Mouse (Mus musculus) layer of hippocampus, adult 2 months (tissue): ENCODE data around the gene Klk1b1. TPM values are rescaled to one million over a fixed set of nuclear protein-coding genes. Genes with fewer than 3 reads are reported as not detected.
"Not testable (repeated sequence)": the region's sequence is repeated elsewhere in the genome, so short reads cannot be mapped to it uniquely, and the experiment has no call there.

Experiments
- DNase-seq, 2 experiments: peaks; one replicate each; pipeline ENCODE4 v3.0.0; 2022; ENCODE audit warnings: low spot score in 2 of 2
- H3K27ac ChIP-seq: fragments of 200-600 bp; 2 replicates; pipeline ENCODE4 v1.8.1; 2022
- H3K4me3 ChIP-seq: fragments of 200-600 bp; 2 replicates; pipeline ENCODE4 v1.8.1; 2022; ENCODE audit warnings: mild to moderate bottlenecking
- CTCF ChIP-seq: fragments of 200-600 bp; conservative IDR thresholded peaks from 2 replicates; pipeline ENCODE4 v1.8.1; 2022; ENCODE audit warnings: antibody characterized with exemption, mild to moderate bottlenecking, moderate library complexity
- total RNA-seq, 2 experiments: library from RNA; stranded (reverse); gene quantifications; 2 replicates each; pipeline ENCODE4 v1.2.3; 2021

The Klk1b1 gene
- total RNA-seq, 2 experiments from 2014 or later = not detected

DNA sequence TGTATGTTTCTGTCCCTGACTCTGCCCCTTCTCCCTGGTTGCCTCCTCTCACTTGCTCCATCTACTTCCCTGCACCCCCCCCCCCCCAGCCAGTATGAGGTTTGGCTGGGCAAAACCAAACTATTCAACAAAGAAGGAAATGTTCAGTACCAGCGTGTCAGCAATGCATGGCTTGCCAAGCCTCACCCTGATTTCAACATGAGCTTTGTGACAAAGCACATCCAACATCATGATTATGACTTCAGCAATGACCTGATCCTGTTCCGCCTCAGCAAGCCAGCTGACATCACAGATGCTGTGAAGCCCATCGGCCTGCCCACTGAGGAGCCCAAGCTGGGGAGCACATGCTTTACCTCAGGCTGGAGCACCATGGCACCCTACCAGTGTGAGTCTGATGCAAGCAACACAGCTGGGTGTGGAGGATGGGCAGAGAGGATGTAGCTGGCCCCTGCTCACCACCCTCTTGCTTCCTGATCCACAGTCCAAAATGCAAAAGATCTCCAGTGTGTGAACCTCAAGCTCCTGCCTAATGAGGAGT is 21.8 kb upstream of the Klk1b1 start:
- no peak for DNase-seq
- TF ChIP-seq CTCF = no peak
- Histone ChIP-seq H3K4me3 (no peak overlapping the region), H3K27ac (no peak overlapping the region)

DNA sequence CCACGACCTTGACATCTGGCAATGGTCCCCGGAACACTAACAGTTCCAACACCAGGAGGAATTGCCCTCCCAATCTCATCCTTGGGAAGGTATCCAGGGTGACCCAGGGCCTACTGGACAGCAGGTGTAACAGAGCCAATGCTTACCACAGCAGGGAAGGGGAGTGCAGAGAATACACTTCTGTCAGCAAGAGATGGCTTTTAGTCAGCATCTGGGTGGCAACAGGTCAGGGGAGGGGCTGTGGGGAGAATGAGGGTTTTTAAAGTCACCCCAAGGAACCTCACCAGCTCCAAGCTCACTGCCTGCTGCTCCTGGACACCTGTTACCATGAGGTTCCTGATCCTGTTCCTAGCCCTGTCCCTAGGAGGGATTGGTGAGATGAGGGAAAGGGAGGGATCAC is 16.2 kb upstream of the Klk1b1 start, which contains the start of gene Klk1b8:
Klk1b8 (plus strand) TSS at position 301 of the 400 bp plus-strand sequence.
- no peak within 1 kb of the TSS for H3K4me3 ChIP-seq

DNA sequence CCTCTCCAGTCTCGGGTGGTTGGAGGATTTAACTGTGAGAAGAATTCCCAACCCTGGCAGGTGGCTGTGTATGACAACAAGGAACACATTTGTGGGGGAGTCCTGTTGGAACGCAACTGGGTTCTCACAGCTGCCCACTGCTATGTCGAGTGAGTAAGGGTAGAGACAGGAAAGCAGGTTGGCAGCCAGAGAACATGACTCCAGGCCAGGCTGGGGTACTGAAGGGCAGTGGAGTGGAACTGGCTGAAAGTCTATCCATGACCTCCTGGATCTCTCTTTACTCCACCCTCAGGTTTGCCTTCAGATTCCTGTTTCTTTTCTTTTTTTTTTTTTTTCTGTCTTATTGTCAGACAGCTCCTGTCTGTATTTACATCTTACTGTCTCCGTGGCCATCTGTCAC is 13.8 kb upstream of the Klk1b1 start:
- no peak for TF ChIP-seq CTCF
- peak; percentile 21 to 31 for DNase-seq
- Histone ChIP-seq H3K4me3 (no peak overlapping the region), H3K27ac (no peak overlapping the region)

More for the DNA sequence above, 16.2 kb upstream of the Klk1b1 start, which contains the start of gene Klk1b8:
- no peak within 1 kb of the TSS for H3K27ac ChIP-seq
- no peak for TF ChIP-seq CTCF
- no peak for DNase-seq

DNA sequence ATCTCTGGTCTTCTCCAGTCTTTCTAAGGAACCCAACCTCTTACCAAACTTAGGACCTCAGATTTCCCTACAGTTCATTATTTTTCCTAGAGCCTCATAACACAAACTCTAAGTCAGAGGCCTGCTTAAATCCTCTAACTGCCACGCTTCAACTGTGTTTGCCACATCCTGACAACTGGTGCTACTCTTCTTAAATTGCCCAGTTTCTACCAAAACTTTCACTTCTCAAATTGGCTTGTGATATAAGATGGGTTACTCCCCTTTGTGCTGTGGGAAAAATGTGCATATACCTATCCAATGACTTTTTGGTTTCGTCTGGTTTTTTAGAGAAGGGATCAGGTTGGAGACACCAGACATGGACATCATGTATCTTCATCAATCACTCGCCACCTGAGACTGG is 507 bp downstream of the Klk1b1 start:
- no peak for TF ChIP-seq CTCF
- no peak overlapping the region for H3K27ac ChIP-seq
- no peak for DNase-seq
- no peak overlapping the region for H3K4me3 ChIP-seq

DNA sequence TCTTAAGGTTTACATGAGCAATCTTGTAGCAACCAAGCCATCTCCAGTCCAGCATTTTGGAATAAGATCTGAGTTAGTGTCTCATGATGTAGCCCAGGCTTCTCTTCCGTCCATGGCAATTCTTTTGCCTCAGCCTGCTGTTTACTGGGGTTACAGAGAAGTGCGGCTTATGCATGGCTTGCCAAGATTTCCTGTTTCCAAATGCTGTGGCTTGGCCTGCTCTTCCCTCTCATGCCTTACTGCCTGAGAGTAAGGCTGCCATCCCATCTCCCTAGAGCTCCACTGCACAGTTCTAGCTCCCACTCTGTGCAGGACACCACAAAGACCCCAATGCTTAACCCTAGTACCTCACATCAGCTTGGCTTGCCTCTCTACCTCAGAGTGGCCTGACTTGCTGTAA is 1.1 kb downstream of the Klk1b1 start:
- DNase-seq = no peak
- no peak overlapping the region for H3K27ac ChIP-seq
- no peak for TF ChIP-seq CTCF
- H3K4me3 ChIP-seq = no peak overlapping the region

DNA sequence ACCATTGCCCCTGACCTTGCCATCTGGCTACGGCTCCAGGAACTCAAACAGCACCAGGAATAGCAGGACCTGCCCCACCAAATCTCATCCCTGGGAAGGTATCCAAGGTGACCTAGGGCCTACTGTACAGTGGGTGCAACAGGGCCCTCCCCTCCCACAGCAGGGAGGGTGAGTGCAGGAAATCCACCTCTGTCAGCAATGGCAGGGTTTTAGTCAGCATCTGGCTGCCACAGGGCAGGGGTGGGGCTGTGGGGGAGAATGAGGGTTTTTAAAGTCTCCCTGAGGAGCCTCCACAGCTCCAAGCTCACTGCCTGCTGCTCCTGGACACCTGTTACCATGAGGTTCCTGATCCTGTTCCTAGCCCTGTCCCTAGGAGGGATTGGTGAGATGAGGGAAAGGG is 9.2 kb downstream of the Klk1b1 start, which contains the start of gene Klk1b9:
Klk1b9 (plus strand) TSS at position 301 of the 400 bp plus-strand sequence.
- DNase-seq, H3K4me3 ChIP-seq, H3K27ac ChIP-seq: not testable (repeated sequence)

DNA sequence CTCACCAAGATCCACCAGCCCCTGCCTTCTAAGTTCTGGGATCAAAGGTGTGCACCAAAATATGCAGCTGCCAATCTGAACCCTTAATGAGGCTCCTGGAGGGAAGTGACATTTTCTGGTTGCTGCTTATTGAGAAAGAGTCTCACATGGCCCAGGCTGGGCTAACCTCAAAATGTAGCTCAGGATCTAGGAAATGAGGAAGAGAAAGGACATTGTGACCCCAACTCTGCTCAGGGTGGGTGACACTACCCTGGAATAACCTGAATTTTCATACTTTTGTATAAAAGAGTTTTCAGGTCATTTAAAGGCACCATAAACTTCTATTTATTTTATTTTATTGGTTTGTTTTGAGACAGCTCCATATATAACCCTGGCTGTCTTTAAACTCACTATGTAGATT is 19.1 kb downstream of the Klk1b1 start:
- H3K4me3 ChIP-seq = no peak overlapping the region
- no peak overlapping the region for H3K27ac ChIP-seq
- no peak for DNase-seq
- TF ChIP-seq CTCF = no peak

DNA sequence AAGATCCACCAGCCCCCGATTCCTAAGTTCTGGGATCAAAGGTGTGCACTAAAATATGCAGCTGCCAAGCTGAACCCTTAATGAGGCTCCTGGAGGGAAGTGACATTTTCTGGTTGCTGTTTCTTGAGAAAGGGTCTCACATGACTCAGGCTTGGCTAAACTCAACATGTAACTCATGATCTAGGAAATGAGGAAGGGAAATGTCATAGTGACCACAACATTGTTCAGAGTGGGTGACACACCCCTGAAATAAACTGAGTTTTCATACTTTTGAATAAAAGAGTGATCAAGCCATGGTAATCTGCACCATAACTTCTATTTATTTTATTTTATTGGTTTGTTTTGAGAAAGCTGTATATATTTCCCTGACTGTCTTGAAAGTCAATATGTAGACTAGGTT is 28.3 kb downstream of the Klk1b1 start:
- H3K4me3 ChIP-seq, DNase-seq, H3K27ac ChIP-seq: not testable (repeated sequence)

DNA sequence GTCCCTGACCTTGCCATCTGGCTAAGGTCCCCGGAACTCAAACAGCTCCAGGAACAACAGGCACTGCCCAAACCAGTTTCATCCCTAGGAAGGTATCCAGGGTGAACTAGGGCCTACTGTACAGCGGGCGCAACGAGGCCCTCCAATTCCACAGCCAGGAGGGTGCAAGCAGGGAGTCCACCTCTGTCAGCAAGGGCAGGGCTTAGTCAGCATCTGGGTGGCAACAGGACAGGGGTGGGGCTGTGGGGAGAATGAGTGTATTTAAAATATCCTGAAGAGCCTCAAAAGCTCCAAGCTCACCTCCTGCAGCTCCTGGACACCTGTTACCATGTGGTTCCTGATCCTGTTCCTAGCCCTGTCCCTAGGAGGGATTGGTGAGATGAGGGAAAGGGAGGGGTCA is 29.0 kb downstream of the Klk1b1 start, which contains the start of gene Klk1b11:
Klk1b11 (plus strand) TSS at position 301 of the 400 bp plus-strand sequence.
- DNase-seq, H3K4me3 ChIP-seq, H3K27ac ChIP-seq: not testable (repeated sequence)

DNA sequence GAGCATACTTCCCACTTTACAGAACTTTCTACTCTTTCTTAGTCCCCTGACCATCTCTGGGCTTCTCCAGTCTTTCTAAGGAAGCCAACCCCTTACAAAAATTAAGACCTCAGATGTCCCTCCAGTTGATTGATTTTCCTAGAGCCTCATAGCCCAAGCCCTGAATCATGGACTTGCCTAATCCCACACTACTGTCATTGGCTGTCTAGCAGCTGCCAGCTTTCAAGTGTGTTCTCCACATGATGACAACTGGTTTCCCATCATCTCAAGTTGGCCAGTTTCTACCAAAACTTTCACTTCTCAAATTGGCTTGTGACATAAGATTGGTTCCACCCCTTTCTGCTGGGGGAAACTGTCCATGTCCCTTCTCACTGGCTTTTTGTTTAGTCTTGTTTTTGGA is 38.3 kb downstream of the Klk1b1 start:
- Histone ChIP-seq H3K4me3 (no peak overlapping the region), H3K27ac (no peak overlapping the region)
- TF ChIP-seq CTCF = no peak
- no peak for DNase-seq

DNA sequence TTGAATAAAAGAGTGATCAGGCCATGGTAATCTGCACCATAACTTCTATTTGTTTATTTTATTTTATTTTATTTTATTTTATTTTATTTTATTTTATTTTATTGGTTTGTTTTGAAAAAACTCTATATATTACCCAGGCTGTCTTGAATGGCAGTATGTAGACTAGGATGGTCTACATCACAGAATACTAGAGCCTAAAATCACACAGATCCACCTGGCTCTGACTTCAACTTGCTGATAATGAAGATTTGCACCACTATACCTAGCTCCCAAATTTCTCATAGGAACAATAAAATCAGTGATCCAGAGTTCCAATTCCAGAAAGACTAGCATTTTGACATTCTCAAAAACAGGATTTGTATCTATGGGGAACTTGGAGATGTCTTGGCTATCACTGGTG is 45.3 kb downstream of the Klk1b1 start, which contains the start of gene Klk1b26:
Klk1b26 (plus strand) TSS at position 301 of the 400 bp plus-strand sequence.
- DNase-seq, H3K4me3 ChIP-seq, H3K27ac ChIP-seq: not testable (repeated sequence)

DNA sequence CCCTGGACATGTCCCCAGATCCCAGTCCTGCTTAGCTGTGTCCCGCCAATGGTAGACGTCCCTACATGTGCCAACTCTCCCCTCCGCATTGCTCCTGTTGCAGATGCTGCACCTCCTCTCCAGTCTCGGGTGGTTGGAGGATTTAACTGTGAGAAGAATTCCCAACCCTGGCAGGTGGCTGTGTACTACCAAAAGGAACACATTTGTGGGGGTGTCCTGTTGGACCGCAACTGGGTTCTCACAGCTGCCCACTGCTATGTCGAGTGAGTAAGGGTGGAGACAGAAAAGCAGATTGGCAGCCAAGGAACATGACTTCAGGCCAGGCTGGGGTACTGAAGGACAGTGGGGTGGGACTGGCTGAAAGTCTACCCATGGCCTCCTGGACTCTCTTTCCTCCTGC is 48.1 kb downstream of the Klk1b1 start:
- DNase-seq, H3K4me3 ChIP-seq, H3K27ac ChIP-seq: not testable (repeated sequence)

DNA sequence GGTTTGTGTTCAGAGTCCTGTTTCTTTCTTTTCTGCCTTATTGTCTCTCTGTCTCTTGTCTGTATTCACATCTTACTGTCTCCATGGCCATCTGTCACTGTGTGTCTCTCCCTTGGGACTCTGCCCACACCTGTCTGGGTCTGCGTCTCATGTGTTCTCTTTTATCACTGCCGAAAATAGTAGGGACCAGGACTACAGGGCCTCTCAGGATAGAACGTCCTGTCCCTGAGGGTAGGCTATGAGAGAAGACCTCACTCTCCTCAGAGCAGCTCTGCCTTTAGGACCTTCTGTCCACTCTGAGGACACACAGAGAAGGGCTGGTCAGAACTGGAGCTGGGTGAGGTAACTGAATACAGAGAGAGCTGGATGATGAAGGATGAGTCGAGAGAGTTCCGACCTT is 48.5 kb downstream of the Klk1b1 start:
- no peak for TF ChIP-seq CTCF
- Histone ChIP-seq H3K27ac (no peak overlapping the region), H3K4me3 (no peak overlapping the region)
- DNase-seq = no peak

Other genes starting within 250 kb of the Klk1b1 start
- gene Klk12, start 197.9 kb upstream of the Klk1b1 start, total RNA-seq = not detected
- gene Klk11, start 192.1 kb upstream of the Klk1b1 start, total RNA-seq = not detected
- 1 to 10 TPM; 1.5 to 1.7 TPM for gene Klk10, start 185.7 kb upstream of the Klk1b1 start, total RNA-seq
- gene Klk9, start 174.9 kb upstream of the Klk1b1 start, total RNA-seq = not detected
- 10 to 100 TPM; 25.2 to 27.6 TPM for gene Klk8, start 169.2 kb upstream of the Klk1b1 start, total RNA-seq
- under 1 TPM; 0.25 to 0.26 TPM for gene Klk7, start 155.5 kb upstream of the Klk1b1 start, total RNA-seq
- gene Klk6, start 142.3 kb upstream of the Klk1b1 start, total RNA-seq = under 1 TPM in 1 of 2 experiments, not detected in 1; 0.87 TPM
- gene Klk5, start 124.8 kb upstream of the Klk1b1 start, total RNA-seq = not detected
- not detected for gene Klk4, start 85.6 kb upstream of the Klk1b1 start, total RNA-seq
- not detected for gene Klk15, start 33.0 kb upstream of the Klk1b1 start, total RNA-seq
- not detected for gene Klk1b8, start 16.1 kb upstream of the Klk1b1 start, total RNA-seq
- gene Klk1b9, start 9.3 kb downstream of the Klk1b1 start, total RNA-seq = not detected
- gene Klk1b11, start 29.1 kb downstream of the Klk1b1 start, total RNA-seq = not detected
- gene Klk1b26, start 45.4 kb downstream of the Klk1b1 start, total RNA-seq = not detected
- gene Klk1b27, start 85.5 kb downstream of the Klk1b1 start, total RNA-seq = not detected
- not detected for gene Klk1b21, start 135.6 kb downstream of the Klk1b1 start, total RNA-seq
- not detected for gene Klk1b22, start 145.9 kb downstream of the Klk1b1 start, total RNA-seq
- not detected for gene Klk1b16, start 170.0 kb downstream of the Klk1b1 start, total RNA-seq
- not detected for gene Klk1b24, start 221.5 kb downstream of the Klk1b1 start, total RNA-seq
- not detected for gene Klk1b3, start 231.4 kb downstream of the Klk1b1 start, total RNA-seq
- gene Klk1b4, start 240.7 kb downstream of the Klk1b1 start, total RNA-seq = not detected
- not detected for gene Klk1b5, start 249.2 kb downstream of the Klk1b1 start, total RNA-seq